Mouse (Mus musculus): ENCODE results near the gene Hcfc1r1.

GRCm38 (mm10) chr17:23674271-23674952 lies 1.0 kb downstream of the Hcfc1r1 start:
- TF ChIP-seq CTCF (IDR thresholded peaks at IDR 0.05; ENCODE audit: low read depth) (no peak), EP300 (IDR thresholded peaks at IDR 0.05; ENCODE audit: low read depth) (no peak)

Measured in liver, postnatal 0 days (tissue).